Mouse (Mus musculus): Measurements from ENCODE around the gene Ufd1. TPM values are rescaled to one million over a fixed set of nuclear protein-coding genes. Genes with fewer than 3 reads are reported as not detected.

Ufd1 gene
- polyA plus RNA-seq (2015; fragmentation: Nextera tagmentation; extraction: Ambion mirVana) = 87.0 and 101 TPM in 2 replicates

DNA sequence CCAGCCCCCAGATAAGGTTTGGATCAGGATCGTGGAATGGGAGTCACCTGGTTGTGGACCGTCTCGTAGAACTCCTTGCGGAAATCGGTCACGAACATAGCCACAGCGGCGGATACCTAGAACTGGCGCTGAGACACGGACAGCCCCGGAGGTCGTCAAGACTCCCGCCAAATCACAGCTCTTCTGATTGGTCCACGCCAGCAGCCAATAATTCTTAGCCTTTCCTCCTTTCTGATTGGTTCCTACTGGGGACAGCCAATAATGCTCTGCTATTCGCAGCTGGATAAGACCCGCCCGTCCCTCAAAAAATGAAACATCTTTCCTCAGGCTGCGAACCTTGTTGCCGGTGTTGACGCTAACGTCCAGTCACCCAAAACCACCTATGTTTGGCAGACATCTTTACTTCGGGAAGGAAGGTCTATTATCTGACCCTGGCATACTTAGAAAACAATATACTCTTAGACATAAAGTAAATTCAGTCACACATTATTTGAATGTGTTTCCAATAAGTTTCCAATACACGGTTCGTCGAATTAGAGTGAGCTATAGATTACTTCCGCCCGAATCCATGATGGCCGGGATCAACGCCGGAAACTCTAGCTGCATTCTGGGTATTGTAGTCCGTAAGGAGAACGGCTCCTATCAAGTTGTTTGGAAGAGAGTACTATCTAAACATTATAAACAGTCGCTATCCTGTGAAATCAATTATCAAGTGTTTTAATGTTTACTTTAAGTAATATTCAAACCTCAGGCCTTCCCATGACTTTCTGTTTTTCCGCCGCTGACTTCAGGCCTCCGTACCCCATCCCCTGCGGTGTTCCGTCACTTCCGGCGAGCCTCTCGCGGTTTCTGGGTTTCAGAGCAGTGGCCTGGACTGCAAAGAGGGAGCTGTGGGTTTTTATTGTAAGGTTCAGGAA, at the start of gene Ufd1, which contains the start of gene Cdc45:
Gene Ufd1 (plus strand): TSS at position 312 of the 917 bp plus-strand sequence.
Gene Cdc45 (minus strand): TSS at position 520 of the 917 bp plus-strand sequence.
- peak within 1 kb of the TSS; percentile 91 for H3K9ac ChIP-seq
- H3K4me3 ChIP-seq (replicated peaks) = peak within 1 kb of the TSS; percentile 84
- H3K27ac ChIP-seq = peak within 1 kb of the TSS; percentile 85
- WGBS = under 1% methylated on average over 42 of the region's 42 CpGs
- H3K9me3 ChIP-seq (replicated peaks) = no peaks in the 10 kb centered on the region
- peaks cover 53% of the 10 kb centered on the region for H3K36me3 ChIP-seq
- H3K27me3 ChIP-seq = no peaks in the 10 kb centered on the region
- peak; percentile 96 for ATAC-seq (replicated peaks; ENCODE audit: low FRiP score)
- H3K4me1 ChIP-seq = peaks cover 24% of the 10 kb centered on the region
- peak within 1 kb of the TSS; percentile 81 for H3K4me2 ChIP-seq

DNA sequence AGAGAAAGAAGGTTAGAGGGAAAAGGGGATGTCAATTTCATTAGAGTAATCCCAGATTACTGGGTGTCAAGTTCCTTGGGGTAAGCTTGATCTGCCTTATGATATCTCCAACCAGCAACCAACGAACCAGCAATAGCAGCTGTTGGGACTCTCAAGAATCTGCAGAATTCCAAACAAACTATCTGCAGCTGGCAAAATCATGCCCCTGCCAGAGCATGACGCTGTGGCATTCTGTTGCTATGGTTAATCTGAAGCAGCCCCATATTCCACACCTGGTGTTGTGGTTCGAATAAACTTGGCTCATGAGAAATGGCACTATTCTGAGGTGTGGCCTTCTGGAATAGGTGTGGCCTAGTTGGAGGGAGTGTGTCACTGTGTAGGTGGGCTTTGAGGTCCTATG, 48.6 kb upstream of the Ufd1 start:
- Histone ChIP-seq H3K36me3 (no peaks in the 10 kb centered on the region), H3K9me3 (replicated peaks) (no peaks in the 10 kb centered on the region), H3K4me3 (replicated peaks) (no peak overlapping the region), H3K27ac (no peak overlapping the region), H3K27me3 (no peaks in the 10 kb centered on the region), H3K4me2 (no peak overlapping the region), H3K4me1 (no peaks in the 10 kb centered on the region), H3K9ac (no peak overlapping the region)
- WGBS = 80% methylated on average over 3 of the region's 3 CpGs
- ATAC-seq (replicated peaks; ENCODE audit: low FRiP score) = no peak

DNA sequence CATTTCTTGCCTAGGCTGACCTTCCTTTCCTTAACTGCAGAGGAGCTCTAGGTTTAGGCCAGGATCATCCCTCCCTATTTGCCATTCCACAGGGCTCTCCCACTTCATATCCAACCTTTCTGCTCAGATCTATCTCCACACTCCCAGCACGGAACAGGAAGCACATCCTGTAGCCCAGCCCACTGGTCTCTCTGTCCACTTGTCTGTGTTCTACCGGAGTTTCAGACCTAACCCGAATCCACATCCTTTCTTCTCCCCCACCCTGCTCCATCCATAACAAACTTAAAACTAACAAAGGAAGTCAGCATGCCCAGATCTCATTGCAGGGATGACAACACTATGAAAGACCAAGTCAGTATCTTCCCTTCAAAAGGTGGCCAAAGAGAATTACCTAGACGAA, 45.2 kb upstream of the Ufd1 start:
- Histone ChIP-seq H3K27me3 (no peaks in the 10 kb centered on the region), H3K4me3 (replicated peaks) (no peak overlapping the region), H3K4me1 (no peaks in the 10 kb centered on the region), H3K36me3 (no peaks in the 10 kb centered on the region), H3K9me3 (replicated peaks) (no peaks in the 10 kb centered on the region), H3K9ac (no peak overlapping the region), H3K27ac (no peak overlapping the region), H3K4me2 (no peak overlapping the region)
- ATAC-seq (replicated peaks; ENCODE audit: low FRiP score) = no peak
- 76% methylated on average over 4 of the region's 4 CpGs for WGBS

DNA sequence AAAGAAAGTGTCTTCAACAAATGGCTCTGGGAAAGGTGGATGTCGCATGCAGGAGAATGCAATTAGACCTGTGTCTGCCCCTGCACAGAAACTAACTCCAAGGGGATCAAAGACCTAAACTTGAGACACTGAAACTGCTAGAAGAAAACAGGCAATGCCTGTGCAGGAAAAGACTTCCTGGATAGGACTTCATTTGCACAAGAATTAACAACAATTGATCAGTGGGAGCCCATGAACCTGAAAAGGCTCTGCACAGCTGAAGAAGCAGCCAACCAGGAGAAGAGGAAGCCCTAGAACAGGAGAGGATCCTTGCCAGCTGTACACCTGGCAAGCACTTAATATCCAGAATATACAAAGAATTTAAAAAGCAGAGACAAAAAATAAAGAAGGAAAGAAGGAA, 42.1 kb upstream of the Ufd1 start:
- no peaks in the 10 kb centered on the region for H3K36me3 ChIP-seq
- no peak overlapping the region for H3K9ac ChIP-seq
- H3K4me2 ChIP-seq = no peak overlapping the region
- peaks cover 11% of the 10 kb centered on the region; the same call in 1 of the 2 replicates for H3K4me1 ChIP-seq
- WGBS = 73% methylated on average over 1 of the region's 1 CpGs
- 0 out of 2 replicates have a peak, but pooled peaks cover under 1% of the 10 kb centered on the region for H3K27me3 ChIP-seq
- H3K4me3 ChIP-seq (replicated peaks) = no peak overlapping the region
- ATAC-seq (replicated peaks; ENCODE audit: low FRiP score) = no peak
- H3K27ac ChIP-seq = no peak overlapping the region
- H3K9me3 ChIP-seq (replicated peaks) = no peaks in the 10 kb centered on the region

DNA sequence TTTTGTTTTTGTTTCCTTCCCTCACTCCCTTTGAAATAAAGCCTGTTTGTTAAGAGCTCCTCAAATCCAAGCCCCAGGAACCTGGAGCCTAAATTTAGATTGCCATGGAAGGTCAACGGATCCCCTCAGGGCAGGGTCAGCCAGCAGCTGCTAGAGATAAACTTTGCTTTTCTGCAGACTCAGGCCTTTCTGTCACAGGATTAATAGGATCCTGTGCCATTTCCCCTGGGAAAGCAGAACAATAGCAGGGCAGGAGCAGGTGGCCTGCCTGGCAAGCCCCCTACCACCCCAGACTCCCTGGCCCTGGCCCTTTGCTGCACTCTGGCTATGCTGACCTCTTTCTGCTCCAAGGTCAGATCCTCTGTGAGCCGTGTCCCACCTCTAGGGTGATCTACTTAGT, 37.6 kb upstream of the Ufd1 start:
- peaks cover 41% of the 10 kb centered on the region for H3K27me3 ChIP-seq
- no peak for ATAC-seq (replicated peaks; ENCODE audit: low FRiP score)
- H3K9ac ChIP-seq = no peak overlapping the region
- 41% methylated on average over 2 of the region's 2 CpGs for WGBS
- no peak overlapping the region for H3K4me3 ChIP-seq (replicated peaks)
- no peak overlapping the region for H3K4me2 ChIP-seq
- H3K36me3 ChIP-seq = no peaks in the 10 kb centered on the region
- peak overlapping the region; percentile 49 for H3K27ac ChIP-seq
- peaks cover 34% of the 10 kb centered on the region for H3K4me1 ChIP-seq
- H3K9me3 ChIP-seq (replicated peaks) = no peaks in the 10 kb centered on the region

DNA sequence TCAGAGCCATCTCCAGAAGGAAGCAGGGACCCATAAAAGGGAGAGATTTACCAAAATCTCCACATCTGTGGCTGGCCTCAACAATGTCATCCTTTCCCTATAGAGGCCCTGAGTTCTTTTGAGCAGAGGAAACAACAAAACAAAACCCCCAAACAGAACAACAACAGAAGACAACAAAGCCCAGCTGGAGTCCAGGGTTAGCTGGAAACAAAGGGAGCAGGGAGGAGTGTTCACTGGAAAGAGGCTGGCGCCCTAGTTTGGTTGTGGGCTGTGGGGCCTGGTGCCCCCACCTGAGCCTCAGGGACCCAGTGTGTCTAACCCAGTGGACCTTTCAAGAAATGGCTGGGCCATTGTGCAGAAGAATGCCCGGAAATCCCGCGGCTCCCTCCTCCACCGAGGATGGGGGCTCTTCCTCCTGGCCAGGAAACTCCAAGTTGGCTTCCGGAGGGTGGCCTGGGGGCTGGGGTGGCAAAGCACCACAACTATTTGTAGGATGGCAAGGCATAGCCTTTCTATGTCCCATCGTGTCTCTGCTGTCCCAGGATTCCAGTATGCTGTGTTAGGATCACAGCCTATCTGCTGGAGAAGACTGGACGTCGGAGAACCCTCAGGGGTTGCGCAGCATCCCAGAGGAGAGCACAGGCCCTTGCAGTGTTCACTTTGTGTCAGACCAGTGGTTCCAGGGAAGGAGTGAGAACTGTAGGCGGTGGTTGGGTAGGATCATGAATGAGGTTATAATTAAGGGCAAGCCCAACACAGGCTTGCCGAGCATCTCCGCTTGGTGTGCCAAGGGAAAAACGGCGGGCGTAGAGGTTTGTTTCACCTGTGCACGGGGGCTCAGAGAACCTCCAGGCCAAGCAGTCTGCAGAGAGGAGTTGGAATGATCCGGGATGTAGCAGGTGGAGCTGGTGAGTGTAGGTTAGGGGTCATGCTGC, 35.7 kb upstream of the Ufd1 start:
- Histone ChIP-seq H3K27ac (peak overlapping the region; percentile 49), H3K4me2 (peak overlapping the region; percentile 71), H3K27me3 (peaks cover 46% of the 10 kb centered on the region), H3K36me3 (peaks cover 6% of the 10 kb centered on the region), H3K4me3 (replicated peaks) (peak overlapping the region; percentile 50), H3K9ac (no peak overlapping the region; the same call in 1 of the 2 replicates), H3K9me3 (replicated peaks) (no peaks in the 10 kb centered on the region), H3K4me1 (peaks cover 41% of the 10 kb centered on the region)
- no peak for ATAC-seq (replicated peaks; ENCODE audit: low FRiP score)
- 42% methylated on average over 18 of the region's 18 CpGs for WGBS

DNA sequence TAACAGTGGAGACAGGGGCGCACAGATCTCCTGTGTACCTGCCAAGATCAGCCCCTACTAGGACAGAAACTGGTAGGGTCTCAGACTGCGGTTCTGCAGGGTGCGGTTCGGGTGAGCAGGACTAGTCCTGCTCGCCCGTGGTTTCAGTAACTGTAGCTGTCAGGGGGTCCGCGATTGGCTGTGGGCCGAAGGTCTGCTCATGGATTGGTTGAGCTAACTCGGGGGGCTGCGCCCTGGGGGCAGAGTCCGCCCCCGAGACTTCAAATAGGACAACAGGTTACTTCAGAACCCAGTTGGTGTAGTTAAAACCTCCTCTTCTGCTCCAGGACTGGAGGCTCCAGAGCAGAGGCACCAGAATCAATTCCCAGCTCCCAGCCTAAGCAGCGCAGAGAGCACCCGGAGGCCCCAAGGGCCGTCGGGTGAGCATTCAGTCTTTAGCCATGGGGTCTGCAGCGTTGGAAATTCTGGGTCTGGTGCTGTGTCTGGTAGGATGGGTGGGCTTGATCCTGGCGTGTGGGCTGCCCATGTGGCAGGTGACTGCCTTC, 35.0 kb upstream of the Ufd1 start, which contains the start of gene Cldn5:
Gene Cldn5 (plus strand): TSS at position 292 of the 545 bp plus-strand sequence.
- H3K4me2 ChIP-seq = peak within 1 kb of the TSS; percentile 71
- peak within 1 kb of the TSS; percentile 50 for H3K4me3 ChIP-seq (replicated peaks)
- H3K27me3 ChIP-seq = peaks cover 46% of the 10 kb centered on the region
- peak within 1 kb of the TSS; percentile 72 for H3K27ac ChIP-seq
- H3K4me1 ChIP-seq = peaks cover 48% of the 10 kb centered on the region
- WGBS = 5% methylated on average over 19 of the region's 19 CpGs
- peak; percentile 84 for ATAC-seq (replicated peaks; ENCODE audit: low FRiP score)
- H3K9me3 ChIP-seq (replicated peaks) = no peaks in the 10 kb centered on the region
- peak within 1 kb of the TSS; percentile 53 for H3K9ac ChIP-seq
- peaks cover 9% of the 10 kb centered on the region for H3K36me3 ChIP-seq

DNA sequence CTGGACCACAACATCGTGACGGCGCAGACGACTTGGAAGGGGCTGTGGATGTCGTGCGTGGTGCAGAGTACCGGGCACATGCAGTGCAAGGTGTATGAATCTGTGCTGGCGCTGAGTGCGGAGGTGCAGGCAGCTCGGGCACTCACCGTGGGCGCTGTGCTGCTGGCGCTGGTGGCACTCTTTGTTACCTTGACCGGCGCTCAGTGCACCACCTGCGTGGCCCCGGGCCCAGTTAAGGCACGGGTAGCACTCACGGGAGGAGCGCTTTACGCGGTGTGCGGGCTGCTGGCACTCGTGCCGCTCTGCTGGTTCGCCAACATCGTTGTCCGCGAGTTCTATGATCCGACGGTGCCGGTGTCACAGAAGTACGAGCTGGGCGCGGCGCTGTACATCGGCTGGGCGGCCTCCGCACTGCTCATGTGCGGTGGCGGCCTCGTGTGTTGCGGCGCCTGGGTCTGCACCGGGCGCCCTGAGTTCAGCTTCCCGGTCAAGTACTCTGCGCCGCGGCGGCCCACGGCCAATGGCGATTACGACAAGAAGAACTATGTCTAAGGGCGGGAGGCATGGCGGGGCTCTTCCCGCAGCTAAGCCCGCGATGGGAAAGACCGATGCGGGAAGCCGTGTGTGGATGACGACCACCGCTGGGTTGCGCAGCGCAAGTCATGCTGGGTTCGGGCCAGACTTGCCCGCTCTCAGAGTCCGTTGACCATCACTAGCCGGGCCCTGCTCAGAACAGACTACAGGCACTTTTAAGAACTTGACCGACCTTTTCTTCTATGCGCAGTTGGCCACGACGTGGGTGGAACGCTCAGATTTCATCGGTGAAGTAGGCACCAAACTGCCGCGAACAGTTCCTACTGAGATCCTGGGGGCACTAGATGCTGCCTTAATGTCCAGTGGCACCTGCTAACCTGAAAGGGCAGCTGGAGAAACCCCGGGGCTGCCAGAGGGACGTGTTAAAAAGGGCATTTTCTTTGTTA, 34.2 kb upstream of the Ufd1 start:
- 1% methylated on average over 80 of the region's 80 CpGs for WGBS
- Histone ChIP-seq H3K27me3 (peaks cover 46% of the 10 kb centered on the region), H3K27ac (peak overlapping the region; percentile 72), H3K4me1 (peaks cover 52% of the 10 kb centered on the region), H3K9me3 (replicated peaks) (no peaks in the 10 kb centered on the region), H3K9ac (peak overlapping the region; percentile 53), H3K4me2 (peak overlapping the region; percentile 71), H3K4me3 (replicated peaks) (peak overlapping the region; percentile 50), H3K36me3 (peaks cover 15% of the 10 kb centered on the region)
- ATAC-seq (replicated peaks; ENCODE audit: low FRiP score) = peak; percentile 10; the same call in 1 of the 2 replicates

DNA sequence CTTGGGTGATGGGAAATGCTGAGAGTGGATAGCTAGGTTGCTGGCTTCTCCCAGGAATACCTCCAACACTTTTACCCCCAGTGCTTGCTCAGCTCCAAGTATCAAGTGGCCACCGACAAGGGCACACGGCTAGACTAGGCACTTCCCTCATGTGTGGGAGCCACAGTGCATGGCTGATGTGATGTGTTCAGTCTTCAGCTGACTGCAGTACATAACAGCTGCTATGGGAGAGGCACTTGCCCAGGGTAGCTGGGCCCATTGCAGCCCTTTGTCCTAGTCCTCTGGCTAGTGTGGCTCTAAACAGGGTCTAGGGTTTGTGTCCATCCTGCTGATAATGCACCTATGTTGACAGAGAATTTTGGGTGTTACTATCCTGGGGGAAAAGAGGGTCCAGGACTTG, 33.1 kb upstream of the Ufd1 start:
- Histone ChIP-seq H3K4me3 (replicated peaks) (peak overlapping the region; percentile 50), H3K9me3 (replicated peaks) (no peaks in the 10 kb centered on the region), H3K36me3 (peaks cover 22% of the 10 kb centered on the region), H3K9ac (peak overlapping the region; percentile 53), H3K27me3 (peaks cover 46% of the 10 kb centered on the region), H3K27ac (peak overlapping the region; percentile 72), H3K4me2 (peak overlapping the region; percentile 71), H3K4me1 (peaks cover 49% of the 10 kb centered on the region)
- ATAC-seq (replicated peaks; ENCODE audit: low FRiP score) = no peak
- WGBS = 15% methylated on average over 2 of the region's 2 CpGs

DNA sequence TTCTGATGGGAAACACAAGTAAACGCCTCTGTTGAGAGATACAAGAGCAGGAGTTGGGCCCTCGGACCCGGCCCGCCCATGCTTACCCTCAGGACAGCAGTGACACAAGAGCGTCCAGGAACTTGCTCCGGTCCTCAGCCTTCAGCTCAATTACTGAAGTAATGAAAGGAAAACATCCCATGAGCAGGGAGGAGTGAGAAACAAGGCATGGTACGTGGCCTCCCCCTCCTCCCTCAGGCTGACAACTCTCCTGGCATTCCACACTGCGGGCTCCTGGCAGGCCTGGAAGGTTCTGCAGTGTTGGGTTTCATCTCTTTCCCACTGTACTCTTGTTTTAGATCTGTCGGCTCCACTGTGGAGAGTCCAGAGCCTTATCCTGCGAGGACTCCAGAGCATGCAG, 29.8 kb upstream of the Ufd1 start:
- Histone ChIP-seq H3K27me3 (peaks cover 26% of the 10 kb centered on the region), H3K4me2 (no peak overlapping the region), H3K9me3 (replicated peaks) (no peaks in the 10 kb centered on the region), H3K4me1 (peaks cover 36% of the 10 kb centered on the region), H3K4me3 (replicated peaks) (no peak overlapping the region), H3K27ac (peak overlapping the region; percentile 77), H3K9ac (no peak overlapping the region), H3K36me3 (peaks cover 54% of the 10 kb centered on the region)
- 65% methylated on average over 10 of the region's 10 CpGs for WGBS
- ATAC-seq (replicated peaks; ENCODE audit: low FRiP score) = peak; percentile 82
